Mouse (Mus musculus) liver, postnatal 0 days (tissue): ENCODE results near the gene Slc8b1. TPM values are rescaled to one million over a fixed set of nuclear protein-coding genes. Genes with fewer than 3 reads are reported as not detected.

Experiments used
- ATAC-seq: fragments of 200-750 bp; cut with Nextera tagmentation; 2 replicates; pipeline ENCODE4 v1.8.0; 2017; ENCODE audit warnings: mild to moderate bottlenecking, moderate library complexity
- DNase-seq: peaks from one replicate; pipeline ENCODE4 v3.0.0-alpha.2; 2016
- H3K27ac ChIP-seq: fragments of 300-500 bp; sonication (generic); 2 replicates; pipeline ENCODE4 v1.5.1; 2014; ENCODE audit warnings: antibody characterized with exemption, moderate library complexity, mild to moderate bottlenecking, low read depth
- H3K27me3 ChIP-seq: fragments of 300-500 bp; sonication (generic); 2 replicates; pipeline ENCODE4 v1.6.1; 2014; ENCODE audit warnings: low read length, control low read depth, mixed read lengths; ENCODE audit not compliant: insufficient read depth
- H3K36me3 ChIP-seq: fragments of 300-500 bp; sonication (generic); replicated peaks from 2 replicates; pipeline ENCODE4 v1.6.1; 2014; ENCODE audit warnings: mild to moderate bottlenecking, control low read depth, low read length, moderate library complexity, mixed read lengths; ENCODE audit not compliant: insufficient read depth
- H3K4me1 ChIP-seq: fragments of 300-500 bp; sonication (generic); 2 replicates; pipeline ENCODE4 v1.6.1; 2014; ENCODE audit warnings: antibody characterized with exemption, mild to moderate bottlenecking, control low read depth; ENCODE audit not compliant: insufficient read depth
- H3K4me2 ChIP-seq: fragments of 300-500 bp; sonication (generic); 2 replicates; pipeline ENCODE4 v1.6.1; 2014; ENCODE audit warnings: low read depth, mild to moderate bottlenecking, low read length, moderate library complexity, mixed read lengths
- H3K4me3 ChIP-seq: fragments of 300-500 bp; sonication (generic); 2 replicates; pipeline ENCODE4 v1.5.1; 2014; ENCODE audit warnings: low read depth, low read length
- H3K9ac ChIP-seq: fragments of 300-500 bp; sonication (generic); replicated peaks from 2 replicates; pipeline ENCODE4 v1.6.1; 2014; ENCODE audit warnings: mild to moderate bottlenecking, moderate library complexity
- H3K9me3 ChIP-seq: fragments of 300-500 bp; sonication (generic); 2 replicates; pipeline ENCODE4 v1.6.1; 2016; ENCODE audit warnings: mild to moderate bottlenecking, control low read depth, low read length, mixed read lengths
- CTCF ChIP-seq: sonication (generic); IDR thresholded peaks from 2 replicates; pipeline ENCODE4 v1.5.1; 2016; ENCODE audit warnings: antibody characterized with exemption, low read depth
- EP300 ChIP-seq: IDR thresholded peaks from 2 replicates; pipeline ENCODE4 v1.6.1; 2016; ENCODE audit warnings: antibody characterized with exemption, low read depth, mild to moderate bottlenecking
- WGBS: fragments of 180-500 bp; shearing (Covaris S2); extraction: QIAGEN DNeasy Blood & Tissue Kit; methylation state at CpG from one replicate; pipeline ENCODE4 v1.1.7; 2014; ENCODE audit not compliant: insufficient replicate concordance; 5-methylcytosine and 5-hydroxymethylcytosine counted together
- polyA plus RNA-seq: library from polyadenylated mRNA; unstranded; fragments of >200 nt; fragmentation: Nextera tagmentation; extraction: Ambion mirVana; gene quantifications from 2 replicates; pipeline ENCODE4 v1.2.1, GENCODE M21; 2015

Gene Slc8b1
- polyA plus RNA-seq: 15.3 and 17.1 TPM in 2 replicates

GRCm38 (mm10) chr5:120510982-120511642 lies at the start of gene Slc8b1:
Slc8b1 (plus strand) TSS chr5:120511168.
- Histone ChIP-seq H3K9me3 (no peaks in the 10 kb centered on the region), H3K27me3 (no peaks in the 10 kb centered on the region), H3K4me1 (peaks cover 22% of the 10 kb centered on the region), H3K9ac (peak within 1 kb of the TSS; percentile 63), H3K36me3 (no peaks in the 10 kb centered on the region), H3K27ac (peak within 1 kb of the TSS; percentile 95), H3K4me3 (peak within 1 kb of the TSS; percentile 55), H3K4me2 (peak within 1 kb of the TSS; percentile 68)
- peak; percentile 83 for ATAC-seq
- peak; percentile 97 for DNase-seq
- under 1% methylated on average over 35 of the region's 36 CpGs for WGBS
- TF ChIP-seq EP300: no peak
- TF ChIP-seq CTCF: peak; percentile 1; the same call in 1 of the 2 replicates

GRCm38 (mm10) chr5:120461902-120462301 lies 49.1 kb upstream of the Slc8b1 start:
- no peak overlapping the region for H3K9ac ChIP-seq
- TF ChIP-seq EP300 (no peak), CTCF (no peak)
- H3K4me3 ChIP-seq: no peak overlapping the region
- WGBS: 67% methylated on average over 15 of the region's 15 CpGs
- no peak for ATAC-seq
- no peak for DNase-seq
- H3K4me1 ChIP-seq: peaks cover 8% of the 10 kb centered on the region
- no peaks in the 10 kb centered on the region for H3K36me3 ChIP-seq
- H3K4me2 ChIP-seq: no peak overlapping the region
- H3K27me3 ChIP-seq: 0 out of 2 replicates have a peak, but pooled peaks cover 11% of the 10 kb centered on the region
- H3K9me3 ChIP-seq: no peaks in the 10 kb centered on the region
- no peak overlapping the region for H3K27ac ChIP-seq

- Histone ChIP-seq H3K4me1 (peaks cover 20% of the 10 kb centered on the region), H3K27me3 (0 out of 2 replicates have a peak, but pooled peaks cover 10% of the 10 kb centered on the region), H3K36me3 (no peaks in the 10 kb centered on the region), H3K4me3 (no peak overlapping the region), H3K9me3 (no peaks in the 10 kb centered on the region), H3K27ac (no peak overlapping the region), H3K9ac (no peak overlapping the region), H3K4me2 (no peak overlapping the region)
- WGBS: 75% methylated on average over 4 of the region's 4 CpGs
- peak; percentile 66 for TF ChIP-seq CTCF
- TF ChIP-seq EP300: no peak
- DNase-seq (peak; percentile 58), ATAC-seq (no peak)
These were observed 46.6 kb upstream of the Slc8b1 start for GRCm38 (mm10) chr5:120464321-120464720.

- Histone ChIP-seq H3K9me3 (no peaks in the 10 kb centered on the region), H3K27ac (no peak overlapping the region), H3K36me3 (no peaks in the 10 kb centered on the region), H3K27me3 (0 out of 2 replicates have a peak, but pooled peaks cover 8% of the 10 kb centered on the region), H3K4me1 (peaks cover 20% of the 10 kb centered on the region), H3K4me2 (no peak overlapping the region), H3K4me3 (no peak overlapping the region), H3K9ac (no peak overlapping the region)
- 37% methylated on average over 5 of the region's 5 CpGs for WGBS
- peak; percentile 77 for TF ChIP-seq CTCF
- TF ChIP-seq EP300: no peak
- DNase-seq (peak; percentile 69), ATAC-seq (no peak)
These were observed 45.9 kb upstream of the Slc8b1 start for GRCm38 (mm10) chr5:120465062-120465461.

GRCm38 (mm10) chr5:120465860-120466259 lies 45.1 kb upstream of the Slc8b1 start:
- H3K9me3 ChIP-seq: no peaks in the 10 kb centered on the region
- H3K27ac ChIP-seq: no peak overlapping the region
- no peak overlapping the region for H3K9ac ChIP-seq
- H3K4me3 ChIP-seq: no peak overlapping the region
- DNase-seq (peak; percentile 74), ATAC-seq (peak; percentile 60)
- H3K4me2 ChIP-seq: no peak overlapping the region
- TF ChIP-seq EP300 (peak; percentile 92), CTCF (peak; percentile 50)
- H3K27me3 ChIP-seq: 0 out of 2 replicates have a peak, but pooled peaks cover 8% of the 10 kb centered on the region
- H3K4me1 ChIP-seq: peaks cover 20% of the 10 kb centered on the region
- WGBS: 37% methylated on average over 6 of the region's 6 CpGs
- H3K36me3 ChIP-seq: no peaks in the 10 kb centered on the region

- peak overlapping the region; percentile 53 for H3K4me2 ChIP-seq
- H3K9me3 ChIP-seq: no peaks in the 10 kb centered on the region
- H3K4me1 ChIP-seq: peaks cover 20% of the 10 kb centered on the region
- peak overlapping the region; percentile 59 for H3K27ac ChIP-seq
- peak; percentile 62 for DNase-seq
- 0 out of 2 replicates have a peak overlapping the region, but pooled peaks have one; percentile 16 for H3K9ac ChIP-seq
- ATAC-seq: peak; percentile 43
- H3K36me3 ChIP-seq: no peaks in the 10 kb centered on the region
- H3K27me3 ChIP-seq: 0 out of 2 replicates have a peak, but pooled peaks cover 8% of the 10 kb centered on the region
- TF ChIP-seq CTCF (no peak), EP300 (no peak)
- 17% methylated on average over 4 of the region's 4 CpGs for WGBS
- peak overlapping the region; percentile 17; the same call in 1 of the 2 replicates for H3K4me3 ChIP-seq
These were observed 43.9 kb upstream of the Slc8b1 start for GRCm38 (mm10) chr5:120467026-120467425.
